Mouse (Mus musculus) B cell, adult 2 months (primary cell): ENCODE results near the gene Wnt5b.
A peak's percentile ranks its signal among the peaks of the same experiment; 100 is the strongest.

Source experiments
- DNase-seq, 2 experiments: peaks; one replicate each; pipeline ENCODE4 v3.0.0; 2022

Gene Wnt5b

DNA sequence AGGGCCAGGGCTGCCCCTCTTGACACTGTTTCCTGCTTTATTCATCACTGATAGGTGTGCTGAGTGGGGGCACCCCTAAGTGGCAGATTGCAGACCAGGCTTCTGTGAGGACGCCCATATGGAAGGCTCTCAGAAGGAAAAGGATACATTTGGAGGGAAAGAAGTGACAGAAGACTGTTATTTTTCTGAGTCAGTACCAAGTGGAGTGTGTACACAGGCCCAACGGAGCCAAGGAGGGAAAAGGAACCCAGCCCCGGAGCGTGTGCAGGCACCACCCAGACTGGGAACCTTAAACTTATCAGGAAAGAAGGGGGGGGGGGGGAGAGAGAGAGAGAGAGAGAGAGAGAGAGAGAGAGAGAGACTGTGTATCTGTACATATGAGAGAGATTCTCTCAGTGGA is 131.6 kb downstream of the Wnt5b start:
- no peak for DNase-seq

DNA sequence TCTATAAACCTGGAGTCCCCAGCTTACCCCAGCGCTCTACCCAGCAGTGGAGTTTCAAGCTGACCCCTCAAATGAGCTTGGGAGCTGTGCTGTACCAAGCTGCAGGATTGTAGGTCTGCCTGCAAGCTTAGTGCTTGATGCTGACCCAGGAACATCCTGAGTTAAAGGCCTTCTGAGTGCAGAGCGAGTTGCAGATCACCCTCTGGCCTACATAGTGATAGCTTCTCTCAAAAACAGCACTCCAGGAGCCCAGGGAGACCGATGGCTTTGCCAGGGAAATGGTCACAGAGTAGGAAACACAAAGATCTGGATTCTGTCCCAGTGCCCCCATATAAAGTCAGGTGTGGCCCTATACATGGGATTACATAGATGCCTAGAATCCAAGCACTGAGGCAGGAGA is 132.6 kb downstream of the Wnt5b start:
- no peak for DNase-seq

DNA sequence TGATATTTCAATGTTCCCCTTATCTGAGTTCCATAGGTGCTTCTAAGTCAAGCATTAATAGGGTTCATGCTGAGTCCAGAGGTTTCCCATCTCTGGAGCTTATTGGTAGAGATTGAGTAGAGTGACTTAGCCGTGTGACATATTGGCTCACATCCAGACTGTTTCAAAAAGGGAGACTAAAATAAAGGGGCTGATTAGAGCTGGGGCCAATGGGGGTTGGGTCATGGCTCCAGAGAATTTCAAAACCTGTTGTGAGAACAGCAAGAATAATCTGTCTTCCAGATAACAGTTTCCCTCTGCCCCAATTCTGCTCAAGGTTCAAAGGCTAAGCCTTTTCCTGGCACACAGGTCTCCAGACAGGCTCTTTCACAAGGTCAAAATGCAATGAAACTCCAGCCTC is 134.4 kb downstream of the Wnt5b start:
- DNase-seq: no peak

DNA sequence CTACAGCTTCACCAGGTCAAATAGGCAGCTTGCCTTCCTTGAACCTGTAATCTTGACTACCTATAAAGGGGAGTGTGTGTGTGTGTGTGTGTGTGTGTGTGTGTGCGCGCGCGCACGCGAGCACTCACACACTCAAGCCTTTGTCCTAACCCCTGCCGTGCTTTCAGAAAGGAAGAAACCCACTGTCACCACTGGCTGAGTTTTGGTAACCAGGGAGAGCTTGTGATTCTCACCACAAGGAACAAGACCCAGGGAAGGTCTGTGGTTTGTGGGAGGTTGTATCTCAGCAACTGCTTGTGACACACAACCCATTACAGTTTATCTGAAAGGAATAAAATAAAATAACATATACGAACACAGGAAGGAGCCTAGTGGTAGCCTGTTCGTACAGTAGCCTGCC is 135.6 kb downstream of the Wnt5b start:
- DNase-seq: peak in 1 of 2 experiments; percentile 9

DNA sequence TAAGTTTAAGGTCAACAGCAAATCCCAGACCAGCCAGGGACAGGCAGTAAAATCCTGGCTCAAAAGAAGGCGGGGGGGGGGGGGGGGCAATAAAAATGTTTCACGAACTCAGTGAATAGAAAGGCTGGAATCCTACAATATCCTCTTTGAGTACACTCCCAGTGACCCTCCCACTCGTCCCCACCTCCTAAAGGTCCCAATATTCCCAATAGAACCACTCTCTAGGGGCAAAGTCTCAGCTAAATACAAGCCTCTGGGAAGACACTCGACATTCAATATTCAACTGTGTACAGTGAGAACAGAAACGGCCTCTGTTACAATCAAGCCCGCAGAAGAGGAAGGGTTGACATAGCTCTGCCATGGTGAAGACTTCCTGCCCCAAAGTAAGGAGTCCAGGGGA is 136.3 kb downstream of the Wnt5b start:
- DNase-seq: no peak

DNA sequence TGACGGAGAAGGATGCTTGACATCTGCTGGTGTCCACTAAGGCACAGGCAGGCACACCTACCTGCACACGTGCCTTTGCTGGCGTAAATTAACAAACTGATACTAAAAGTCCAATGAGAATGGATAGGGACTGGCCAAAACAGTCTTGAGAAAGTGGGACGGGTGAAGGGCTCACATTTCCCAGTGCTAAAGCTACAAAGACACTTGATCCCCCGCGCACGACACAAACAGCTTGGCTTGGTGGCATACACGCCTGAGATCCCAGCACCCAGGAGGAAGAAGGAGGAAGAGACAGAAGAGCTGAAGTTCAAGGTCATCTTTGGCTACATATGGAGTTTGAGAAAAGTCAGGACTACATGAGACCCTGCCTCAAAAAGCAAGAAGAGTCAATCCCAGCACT is 137.6 kb downstream of the Wnt5b start:
- no peak for DNase-seq

DNA sequence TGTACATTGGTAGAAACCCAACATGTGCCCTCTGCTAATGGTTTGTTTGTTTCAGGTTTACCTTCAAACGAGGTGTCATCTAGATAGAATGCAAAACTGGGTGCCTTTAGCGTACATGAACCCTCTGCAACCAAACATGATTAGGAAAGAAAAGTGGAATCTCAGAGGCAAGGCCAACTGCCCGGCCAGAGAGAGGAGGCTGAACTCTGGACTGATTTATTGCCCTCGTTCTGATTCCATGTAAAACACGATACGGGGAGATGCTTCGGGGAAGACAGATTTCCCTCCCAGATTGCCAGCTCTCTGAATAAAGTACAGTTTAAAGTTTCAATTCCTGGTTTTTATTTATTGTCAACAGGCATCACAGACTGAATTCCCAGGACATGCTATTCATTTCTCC is 138.8 kb downstream of the Wnt5b start:
- DNase-seq: no peak

DNA sequence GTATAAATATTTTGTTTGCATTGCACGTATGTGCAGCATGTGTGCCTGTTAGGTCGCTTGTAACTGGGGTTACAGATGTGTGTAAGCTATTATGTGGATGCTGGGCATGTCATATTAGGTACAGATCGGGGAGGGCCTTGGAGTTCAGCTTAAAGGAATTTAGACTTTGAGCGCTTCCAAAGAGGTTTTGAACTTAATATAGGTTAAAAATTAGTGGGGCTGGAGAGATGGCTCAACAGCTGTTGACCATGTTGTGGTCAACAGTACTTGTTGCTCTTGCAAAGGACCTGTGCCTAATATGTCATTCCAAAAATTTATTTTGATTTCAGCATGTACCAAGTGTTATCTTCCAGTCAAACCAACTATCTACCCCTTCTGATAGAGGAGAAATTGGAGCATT is 139.3 kb downstream of the Wnt5b start:
- no peak for DNase-seq

DNA sequence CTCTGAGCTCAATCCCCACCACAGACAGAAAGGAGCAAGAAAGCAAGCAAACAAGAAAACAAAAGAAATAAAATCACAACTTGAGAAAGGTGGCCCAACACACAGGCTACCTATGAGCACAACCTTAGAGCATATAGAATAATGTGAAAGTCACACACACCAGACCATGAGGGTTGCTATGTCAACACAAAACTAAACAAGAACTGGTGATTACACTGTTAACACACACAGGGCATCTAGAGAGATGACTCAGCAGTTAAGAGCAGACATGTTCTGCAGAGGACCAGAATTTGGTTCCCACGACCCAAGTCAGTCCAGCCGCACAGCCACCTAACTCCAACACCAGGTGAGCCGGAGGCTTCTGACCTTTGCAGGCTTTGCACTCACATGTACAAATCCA is 141.2 kb downstream of the Wnt5b start:
- DNase-seq: no peak

DNA sequence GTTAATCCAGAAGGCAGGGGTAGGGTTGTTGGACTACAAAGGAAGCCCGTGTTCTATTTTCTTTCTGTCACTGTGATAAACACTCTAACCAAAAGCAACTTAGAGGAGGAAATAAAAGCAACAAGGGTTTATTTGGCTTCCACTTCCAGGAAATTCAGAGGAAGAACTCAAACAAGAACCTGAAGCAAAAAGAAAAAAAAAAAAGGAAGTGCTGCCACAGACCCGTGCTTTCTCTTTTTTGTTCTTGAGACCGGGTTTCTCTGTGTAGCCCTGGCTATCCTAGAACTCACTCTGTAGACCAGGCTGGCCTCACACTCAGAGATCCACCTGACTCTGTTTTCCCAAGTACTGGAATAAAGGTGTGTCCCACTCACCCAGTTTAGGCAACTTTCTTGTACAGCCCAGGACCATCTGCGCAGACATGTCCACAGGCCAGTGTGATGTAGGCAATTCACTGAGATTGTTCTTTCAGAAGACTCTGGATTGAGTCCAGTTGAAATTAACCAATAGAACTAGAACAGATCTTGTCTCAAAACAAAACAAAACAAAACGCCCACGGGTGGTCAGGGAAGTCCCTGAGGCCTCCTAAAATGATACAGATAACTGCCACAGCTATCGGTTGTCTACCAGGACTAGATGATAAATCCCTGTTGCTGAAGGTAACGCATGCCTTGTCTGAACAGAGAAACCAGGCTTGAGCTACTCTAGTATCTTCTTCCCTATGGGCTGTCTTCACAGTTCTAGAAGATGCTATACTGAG is 142.4 kb downstream of the Wnt5b start:
- DNase-seq: peak; percentile 28 to 32

DNA sequence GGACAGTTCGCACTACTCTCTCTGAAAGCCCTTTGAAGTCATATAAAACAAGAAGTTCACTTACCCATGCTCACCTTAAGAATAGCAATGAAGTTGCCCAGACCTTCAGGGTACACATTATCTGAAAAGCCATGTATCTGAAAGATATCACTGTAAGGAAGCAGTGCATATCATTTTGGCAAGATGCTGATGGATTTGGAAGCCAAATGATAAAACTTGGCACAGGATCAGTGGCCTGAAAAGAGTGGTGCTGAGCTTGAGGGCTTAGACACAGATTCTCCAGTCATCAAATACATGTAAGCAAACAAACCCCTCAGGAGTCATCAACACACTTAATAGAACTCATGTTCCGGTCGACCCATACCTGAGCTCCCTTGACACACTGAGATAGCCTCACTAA is 143.5 kb downstream of the Wnt5b start:
- DNase-seq: no peak

DNA sequence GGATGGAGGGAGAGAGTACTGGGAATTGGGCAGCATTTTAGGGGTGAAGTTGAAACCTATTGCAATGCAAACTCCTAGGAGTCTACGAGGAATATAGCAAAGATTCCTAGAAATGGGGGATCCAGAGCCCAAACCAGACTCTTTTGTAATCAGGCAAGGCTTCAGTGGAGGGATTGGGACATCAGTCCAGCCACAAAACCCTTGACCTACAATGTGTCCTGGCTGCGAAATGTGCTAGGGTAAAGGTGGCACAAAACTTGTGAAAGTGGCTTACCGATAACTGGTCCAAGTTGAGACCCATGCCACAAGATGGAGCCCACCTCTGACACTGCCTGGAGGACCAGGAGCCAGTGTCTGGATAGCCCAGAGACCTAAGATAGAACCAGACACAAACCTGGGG is 144.8 kb downstream of the Wnt5b start:
- no peak for DNase-seq

DNA sequence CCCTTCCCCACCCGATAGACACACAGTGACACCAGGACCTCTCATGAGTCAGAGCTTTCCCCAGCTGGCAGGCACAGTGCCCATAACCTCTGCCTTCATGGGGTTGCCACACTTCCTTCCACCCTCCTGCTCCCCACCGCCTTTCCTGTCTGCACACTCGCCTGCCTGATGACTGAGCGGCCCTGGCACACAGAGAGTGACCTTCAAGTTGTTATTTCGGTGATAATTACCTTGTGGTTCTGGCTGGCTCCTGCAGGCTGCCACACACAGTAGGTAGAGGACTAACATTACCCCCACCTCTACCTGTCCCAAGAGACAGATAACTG is 147.9 kb downstream of the Wnt5b start:
- DNase-seq: peak; percentile 51 to 59

DNA sequence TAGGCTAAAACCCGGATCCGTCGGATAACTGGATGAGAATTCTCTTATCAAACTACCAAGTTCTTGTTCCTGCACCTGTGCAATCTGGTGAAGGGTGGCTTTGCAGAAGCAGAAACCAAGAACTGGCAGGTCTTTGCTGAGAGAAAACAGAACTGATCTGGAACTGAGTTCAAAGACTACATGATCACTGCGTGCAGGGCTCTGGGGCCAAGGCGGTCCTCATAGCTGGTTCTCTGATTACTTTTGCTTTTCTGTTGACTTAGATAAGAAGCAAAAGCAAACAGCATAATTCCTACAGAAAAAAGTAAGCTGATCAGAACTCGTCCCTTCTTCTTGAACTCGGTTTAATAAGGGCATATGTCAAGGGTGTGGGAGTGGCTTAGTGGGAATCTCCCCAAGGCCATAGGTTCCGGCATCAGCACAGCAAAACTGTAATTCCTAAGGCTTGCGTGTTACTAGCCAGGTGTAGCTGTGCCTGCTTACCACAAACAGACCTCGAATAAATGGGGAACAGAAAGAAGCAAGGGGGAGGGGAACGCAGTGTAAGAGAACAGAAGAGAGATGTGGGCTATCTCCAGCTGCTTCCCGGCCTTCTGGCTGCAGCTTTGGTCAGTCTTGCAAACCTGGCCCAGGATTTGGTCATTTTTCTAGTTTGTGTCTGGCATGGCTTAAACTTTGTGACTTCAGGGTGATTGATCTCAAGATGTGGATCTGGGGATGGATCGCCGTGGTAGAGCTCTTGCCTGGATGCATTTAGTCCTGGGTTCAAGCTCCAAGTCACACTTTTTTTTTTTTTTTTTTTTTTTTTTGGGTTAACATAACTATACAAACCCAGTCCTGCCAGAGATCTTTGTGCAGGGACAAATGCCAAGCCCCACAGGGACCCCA is 148.5 kb downstream of the Wnt5b start:
- peak; percentile 72 to 78 for DNase-seq

DNA sequence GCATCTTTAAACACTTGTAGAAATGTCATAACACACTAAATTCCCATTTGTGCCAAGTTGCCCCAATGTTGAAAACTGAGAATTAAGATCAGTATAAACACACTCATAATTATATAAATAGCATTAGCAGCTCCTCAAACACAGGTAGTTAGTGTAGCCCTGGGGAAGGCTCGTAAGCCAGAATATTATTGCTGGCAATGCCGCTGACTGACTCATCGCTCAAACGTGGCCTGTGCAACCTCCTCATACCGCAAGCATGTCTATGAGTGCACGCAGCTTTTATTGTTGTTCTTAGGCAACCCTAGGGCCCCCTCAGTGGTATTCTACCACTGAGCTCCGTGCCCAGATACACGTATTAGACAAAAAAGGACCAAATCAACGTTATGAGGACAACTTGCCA is 151.3 kb downstream of the Wnt5b start:
- DNase-seq: no peak

DNA sequence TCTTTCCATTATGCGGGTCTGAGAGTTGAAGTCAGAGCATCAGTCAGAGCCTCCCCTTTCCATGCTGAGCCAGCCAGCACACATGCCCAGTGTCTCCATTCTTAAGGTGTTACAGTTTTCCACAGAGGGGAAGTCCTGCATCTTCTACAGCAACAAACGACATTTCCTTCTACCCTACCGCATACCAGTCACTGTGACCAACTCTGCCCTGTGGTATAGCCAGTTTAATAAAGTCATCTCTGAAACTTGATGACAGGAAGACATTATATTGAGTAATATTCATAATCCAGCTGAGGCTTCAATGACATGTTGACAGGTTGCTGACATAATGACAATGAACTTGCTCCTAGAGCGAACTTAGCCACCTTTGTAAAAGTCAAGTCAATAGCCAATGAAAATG is 153.4 kb downstream of the Wnt5b start:
- no peak for DNase-seq

DNA sequence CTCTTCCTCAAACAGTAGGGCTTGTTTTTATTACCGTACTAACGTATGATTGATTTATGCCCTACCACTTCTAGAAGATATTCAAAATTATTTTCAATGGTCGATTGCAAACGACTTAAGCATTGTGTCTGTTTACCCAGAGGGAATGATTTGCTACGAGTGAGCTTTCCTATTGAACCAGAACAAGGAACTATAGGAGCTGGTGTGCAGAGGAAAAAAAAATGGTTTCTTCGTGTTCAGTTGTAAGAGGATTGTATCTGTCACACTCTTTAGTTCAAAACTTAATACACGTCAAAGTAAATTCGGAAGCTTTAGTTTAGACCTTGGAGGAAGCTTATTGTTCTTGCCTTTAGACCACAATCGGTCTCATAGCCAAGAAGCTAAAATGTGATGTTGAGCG is 155.1 kb downstream of the Wnt5b start:
- DNase-seq: no peak

DNA sequence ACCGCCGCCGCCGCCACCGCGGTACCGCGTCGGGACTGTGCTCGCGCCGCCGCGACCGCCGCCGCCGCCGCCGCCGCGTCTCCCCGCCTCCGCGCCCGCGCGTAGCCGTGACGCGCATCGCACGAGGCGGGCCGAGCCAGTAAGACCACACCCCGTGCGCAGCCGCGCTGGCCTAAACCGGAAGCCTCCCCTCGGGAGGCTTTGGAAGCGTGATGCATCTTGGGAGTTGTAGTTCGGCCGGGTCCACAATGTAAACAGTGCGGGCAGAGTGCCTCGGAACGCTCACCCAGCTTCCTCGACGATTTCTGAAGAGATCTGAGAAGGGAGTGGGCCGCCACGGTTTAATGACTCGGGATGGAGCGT is 155.5 kb downstream of the Wnt5b start:
- peak; percentile 96 to 97 for DNase-seq

DNA sequence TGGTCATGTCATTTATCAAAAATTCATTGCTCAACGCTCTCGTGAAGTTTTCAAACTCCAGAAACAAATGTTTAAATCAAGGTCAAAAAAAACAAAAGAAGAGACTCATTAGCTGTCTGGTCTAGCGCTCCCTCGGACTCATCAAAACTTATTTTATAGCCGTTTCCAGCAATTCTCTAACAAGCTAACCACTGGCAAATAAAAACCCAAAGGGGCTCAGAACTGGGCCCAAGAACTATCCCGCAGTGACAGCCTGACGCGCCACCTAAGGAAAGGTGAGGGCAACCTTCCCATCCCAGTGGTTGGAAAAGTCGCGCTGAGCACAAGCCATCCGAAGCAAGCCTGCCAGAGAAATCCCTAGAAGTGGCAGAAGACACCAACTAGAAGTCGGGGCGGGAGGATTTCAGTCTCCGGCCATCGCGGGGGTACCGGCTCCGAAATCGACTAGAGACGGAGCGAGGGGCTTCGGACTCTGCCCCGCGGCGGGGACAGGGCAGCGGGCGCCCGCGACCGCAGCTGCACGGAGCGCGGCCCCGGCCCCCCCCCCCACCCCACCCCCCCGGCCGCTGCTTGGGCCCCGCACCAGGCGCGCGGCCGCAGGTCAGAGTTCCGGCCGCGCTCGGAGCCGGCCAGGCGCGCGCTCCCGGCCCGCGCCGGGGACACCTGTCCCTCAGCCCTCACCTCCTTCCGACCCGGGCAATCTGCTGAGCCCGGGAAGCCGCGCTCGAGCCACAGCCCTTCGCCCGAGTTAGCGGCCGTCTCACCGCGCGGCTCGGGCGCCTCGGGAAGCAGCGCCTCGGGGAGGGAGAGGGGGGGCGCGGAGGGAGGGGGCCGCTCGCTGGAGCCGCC is 156.1 kb downstream of the Wnt5b start:
- DNase-seq: peak; percentile 27 to 43

DNA sequence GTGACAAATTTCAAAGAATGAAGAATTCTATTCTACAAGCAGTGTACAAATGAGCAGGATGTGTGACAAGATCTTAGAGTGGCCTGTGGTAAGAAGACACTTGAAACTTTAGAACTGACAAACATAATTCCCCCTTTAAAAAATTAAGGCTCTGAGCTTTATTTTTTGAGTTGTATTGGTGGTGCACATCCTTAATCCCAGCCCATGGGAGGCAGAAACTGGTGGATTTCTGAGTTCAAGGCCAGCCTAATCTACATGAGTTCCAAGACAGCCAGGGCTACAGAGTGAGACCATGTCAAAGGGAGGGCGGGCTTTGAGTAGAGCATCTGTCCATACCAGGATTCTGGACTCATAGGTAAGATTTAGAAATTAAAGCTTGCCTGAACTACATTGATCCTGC is 157.3 kb downstream of the Wnt5b start:
- no peak for DNase-seq

DNA sequence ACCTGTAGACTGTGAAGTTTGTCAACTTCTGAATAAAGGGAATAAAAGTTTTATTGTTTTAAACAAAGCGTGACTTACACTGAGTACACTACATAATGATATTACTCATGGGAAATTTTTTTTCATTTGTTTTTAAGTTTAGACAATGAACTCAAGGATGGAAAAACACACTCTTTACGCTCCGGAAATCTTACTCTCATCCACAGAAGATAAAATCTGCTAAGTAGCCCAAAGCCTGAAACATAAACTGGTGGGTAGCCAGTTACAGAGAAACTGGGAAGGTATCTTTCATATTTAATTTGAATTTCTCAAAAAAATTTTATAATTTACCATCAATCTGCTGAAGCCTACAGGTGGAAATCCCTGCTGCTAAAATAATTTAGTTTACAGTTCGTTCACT is 157.7 kb downstream of the Wnt5b start:
- DNase-seq: no peak

DNA sequence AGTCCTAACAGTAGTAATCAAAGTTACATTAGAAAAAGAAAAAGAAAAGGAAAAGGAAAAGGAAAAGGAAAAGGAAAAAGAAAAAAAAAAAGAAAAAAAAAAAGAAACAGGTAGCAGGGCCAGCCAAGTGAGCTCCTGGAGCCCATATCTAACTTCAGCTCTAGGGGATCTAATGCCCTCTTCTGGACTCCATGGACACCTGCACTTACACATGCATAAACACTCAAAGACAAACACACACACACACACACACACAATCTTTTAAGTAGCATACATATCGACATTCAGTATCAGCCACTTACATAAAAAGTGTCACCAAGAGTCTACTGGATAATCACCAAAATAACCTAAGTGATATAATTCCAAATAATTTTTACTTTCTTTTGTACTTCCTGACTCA is 158.5 kb downstream of the Wnt5b start:
- no peak for DNase-seq
